Mouse (Mus musculus): ENCODE data around the gene Ccer1. TPM values are rescaled to one million over a fixed set of nuclear protein-coding genes. Genes with fewer than 3 reads are reported as not detected.
"Not testable (repeated sequence)": the region's sequence is repeated elsewhere in the genome, so short reads cannot be mapped to it uniquely, and the experiment has no call there.

Gene Ccer1
- total RNA-seq (2021) = not detected
- long read RNA-seq = 0 reads

DNA sequence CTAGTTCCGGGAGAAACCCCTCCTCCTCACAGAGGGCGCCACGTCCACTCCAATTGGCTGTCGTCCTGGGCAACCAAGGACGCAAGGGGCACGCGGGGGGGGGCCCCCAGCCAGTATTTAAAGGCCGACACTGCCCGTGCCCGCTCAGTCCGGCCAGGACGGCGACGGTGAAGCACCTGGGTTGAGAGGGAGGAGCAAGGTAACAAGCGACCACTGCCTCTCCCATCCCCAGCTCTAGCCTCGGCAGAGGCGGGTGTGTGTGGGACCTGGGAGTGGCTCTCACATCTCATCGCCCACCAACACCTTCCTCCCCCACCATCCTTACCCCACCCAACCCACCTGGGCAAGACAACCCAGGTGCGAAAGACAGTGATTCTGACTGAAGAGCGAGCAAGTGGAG, at the start of gene Ccer1:
Ccer1 (plus strand) TSS at position 147 of the 400 bp plus-strand sequence.
- DNase-seq (ENCODE audit: low spot score in 2 of 2) = no peak

DNA sequence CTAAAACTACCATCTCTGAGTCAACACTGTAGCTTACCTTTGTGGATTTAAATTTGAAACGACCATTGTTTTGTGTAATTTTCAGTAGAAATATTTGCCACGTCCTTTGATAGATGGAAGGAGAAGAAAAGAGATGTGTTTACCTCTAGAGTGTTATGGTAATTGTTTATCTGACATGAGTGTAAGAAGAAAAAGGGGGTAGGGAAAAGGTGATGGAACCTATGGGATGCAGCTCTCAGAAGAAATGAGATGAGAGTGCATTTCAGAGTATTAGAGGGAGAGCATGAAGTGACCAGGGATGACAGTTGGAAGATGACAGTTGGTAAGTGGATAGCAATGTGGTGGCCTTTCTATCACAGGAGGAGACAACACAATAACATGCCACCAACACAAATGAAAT, 49.1 kb upstream of the Ccer1 start, which contains the start of gene Epyc:
Epyc (plus strand) TSS at position 301 of the 400 bp plus-strand sequence.
- no peak for DNase-seq (ENCODE audit: low spot score in 2 of 2)

DNA sequence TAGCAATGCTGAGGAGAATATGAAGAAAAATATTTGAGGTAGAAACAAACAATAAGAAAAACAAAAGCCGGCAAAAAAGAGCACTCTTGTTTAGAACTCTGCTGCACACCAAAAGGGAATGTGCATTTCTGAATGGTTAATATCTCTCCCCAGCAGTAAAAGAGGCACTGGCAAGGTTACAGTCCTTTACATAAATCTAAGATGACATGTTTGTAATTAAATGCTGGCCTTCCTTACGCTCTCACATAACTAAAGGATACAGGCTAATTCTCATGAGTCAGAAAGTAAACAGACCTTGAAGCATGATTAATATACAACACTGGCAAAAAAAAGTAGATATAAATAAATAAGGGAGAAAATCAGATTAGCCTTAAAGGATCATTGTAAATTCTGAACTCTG, 42.5 kb upstream of the Ccer1 start:
- no peak for DNase-seq (ENCODE audit: low spot score in 2 of 2)

DNA sequence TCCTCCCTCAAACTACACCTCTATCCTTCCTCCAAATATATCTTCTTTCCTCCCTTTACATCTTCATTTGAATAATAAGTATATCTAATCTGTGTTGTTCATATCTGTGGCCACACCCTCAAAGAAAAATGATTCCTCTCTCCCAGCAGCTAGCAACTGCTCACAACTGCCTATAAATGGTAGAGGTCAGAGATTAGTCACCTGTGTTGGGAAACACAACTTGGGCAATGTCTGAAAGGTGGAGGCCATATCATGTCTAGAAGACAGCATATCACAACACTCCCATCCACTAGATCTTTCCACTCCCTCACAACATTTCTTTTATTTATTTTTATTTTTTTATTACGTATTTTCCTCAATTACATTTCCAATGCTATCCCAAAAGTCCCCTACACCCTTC, 33.4 kb upstream of the Ccer1 start:
- DNase-seq (ENCODE audit: low spot score in 2 of 2) = no peak

DNA sequence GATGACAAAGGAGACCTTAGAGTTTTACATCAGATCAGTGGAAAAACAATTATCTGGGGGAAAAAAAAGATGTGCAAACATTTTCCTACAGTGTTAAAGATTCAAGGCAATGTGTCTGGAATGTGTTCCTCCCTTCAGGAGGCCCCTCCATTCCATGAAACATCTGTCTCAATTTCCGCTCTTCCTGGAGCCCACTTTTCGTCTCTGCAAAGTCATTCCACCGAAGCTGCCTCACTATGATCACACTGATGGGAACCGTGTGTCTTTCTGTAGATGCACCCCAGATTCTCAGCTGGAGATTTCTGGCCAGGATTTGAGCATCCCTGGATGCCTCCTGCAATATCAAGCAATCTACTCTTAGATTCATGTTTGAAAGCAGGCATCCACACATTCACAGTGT, 24.2 kb upstream of the Ccer1 start:
- DNase-seq (ENCODE audit: low spot score in 2 of 2) = no peak

GRCm38 (mm10) chr10:97670202-97670601, 22.7 kb upstream of the Ccer1 start:
- peak in 1 of 2 experiments; percentile 54 for DNase-seq (ENCODE audit: low spot score in 2 of 2)

GRCm38 (mm10) chr10:97673239-97673638, 19.6 kb upstream of the Ccer1 start:
- DNase-seq (ENCODE audit: low spot score in 2 of 2) = no peak

DNA sequence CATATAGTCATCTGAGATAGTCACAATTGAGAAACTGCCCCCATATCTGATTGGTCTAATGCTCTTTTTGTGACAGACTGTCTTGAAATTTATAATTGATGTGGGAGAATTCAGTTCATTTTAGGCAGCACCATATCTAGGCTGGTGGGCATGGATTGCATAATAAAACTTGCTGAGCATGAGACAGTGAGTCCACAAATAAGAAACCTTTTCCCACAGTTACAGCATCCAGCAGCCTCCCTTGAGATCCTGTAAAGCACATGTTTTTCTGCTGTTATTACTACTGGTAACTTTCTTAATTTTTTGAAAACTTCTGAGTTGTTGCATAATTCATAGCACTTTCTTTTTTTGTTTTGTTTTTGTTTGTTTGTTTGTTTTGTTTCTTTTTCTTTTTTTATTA, 9.9 kb upstream of the Ccer1 start:
- no peak for DNase-seq (ENCODE audit: low spot score in 2 of 2)

GRCm38 (mm10) chr10:97687198-97687597, 5.7 kb upstream of the Ccer1 start:
- DNase-seq (ENCODE audit: low spot score in 2 of 2) = no peak

DNA sequence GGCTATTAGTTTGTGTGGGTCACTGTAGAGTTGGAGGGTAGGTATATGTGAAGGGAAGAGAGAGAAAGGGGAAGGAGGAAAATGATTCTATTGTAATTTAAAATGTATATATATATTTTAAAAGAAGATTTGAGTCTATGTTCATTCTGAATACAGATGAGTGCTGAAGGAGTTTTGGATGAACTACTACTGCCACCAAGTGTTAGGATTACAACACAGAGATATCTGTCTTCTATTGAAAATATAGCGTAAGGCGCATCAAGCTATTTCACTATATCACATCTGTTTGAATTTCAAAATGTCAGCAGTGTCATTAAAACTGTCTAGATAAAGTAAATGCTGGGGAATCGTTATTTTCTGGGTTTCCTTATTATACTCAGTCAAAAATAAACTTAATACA, 3.4 kb upstream of the Ccer1 start:
- DNase-seq (ENCODE audit: low spot score in 2 of 2) = no peak

DNA sequence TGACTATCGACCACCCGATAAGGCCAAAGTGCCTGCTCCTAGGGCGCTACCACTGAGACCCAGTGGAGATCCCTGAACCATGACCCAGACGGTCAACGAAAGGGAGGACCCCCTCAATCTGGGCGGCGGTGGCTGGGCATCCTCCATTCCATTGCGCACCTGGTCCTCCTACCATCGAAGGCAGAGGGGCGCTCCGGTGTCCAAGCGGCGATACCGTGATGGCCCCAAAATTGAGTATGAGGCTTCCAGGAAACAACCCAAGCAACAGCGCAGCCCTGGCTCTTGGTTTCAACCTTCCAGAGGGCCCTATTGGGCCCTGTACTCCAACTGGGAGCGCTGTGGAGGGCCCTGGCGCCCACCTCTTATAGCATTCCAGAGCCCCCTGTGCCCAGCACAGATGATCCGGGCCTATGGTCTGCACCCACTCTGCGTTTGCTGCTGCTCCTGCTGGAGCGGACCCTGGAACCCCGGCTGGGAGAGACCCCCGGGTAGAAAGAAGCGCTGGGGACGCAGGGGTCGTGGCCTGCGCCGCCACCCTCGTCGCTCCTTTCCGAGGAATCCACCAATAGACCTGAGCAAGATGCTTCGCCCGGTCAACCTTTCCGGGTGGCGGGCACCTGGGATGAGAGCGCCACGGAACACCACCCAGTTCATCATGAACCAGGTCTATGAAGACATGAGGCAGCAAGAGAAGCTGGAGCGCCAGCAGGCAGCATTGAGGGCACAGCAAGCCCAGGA, 708 bp downstream of the Ccer1 start:
- no peak for DNase-seq (ENCODE audit: low spot score in 2 of 2)

- DNase-seq (ENCODE audit: low spot score in 2 of 2) = no peak
These were observed 9.5 kb downstream of the Ccer1 start for GRCm38 (mm10) chr10:97702321-97702720.

DNA sequence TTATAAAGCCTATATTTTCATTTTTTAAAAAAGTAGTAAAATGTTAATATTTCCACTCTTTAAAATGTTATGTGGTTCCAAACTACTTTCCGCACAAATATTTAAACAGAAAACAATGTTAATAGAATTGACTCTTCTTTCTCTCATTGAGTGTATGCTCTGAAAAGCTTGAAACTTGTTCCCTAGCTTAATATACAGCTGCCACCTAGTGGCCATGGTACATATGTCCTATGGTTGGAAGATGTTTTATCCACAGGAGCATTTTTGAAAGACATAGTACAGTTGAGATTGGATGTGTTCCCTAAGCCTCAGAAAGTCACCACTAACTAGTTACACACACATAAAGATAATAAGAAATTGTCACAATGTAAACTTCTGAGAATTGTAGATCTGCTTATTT, 11.7 kb downstream of the Ccer1 start:
- peak in 1 of 2 experiments; percentile 54 for DNase-seq (ENCODE audit: low spot score in 2 of 2)

DNA sequence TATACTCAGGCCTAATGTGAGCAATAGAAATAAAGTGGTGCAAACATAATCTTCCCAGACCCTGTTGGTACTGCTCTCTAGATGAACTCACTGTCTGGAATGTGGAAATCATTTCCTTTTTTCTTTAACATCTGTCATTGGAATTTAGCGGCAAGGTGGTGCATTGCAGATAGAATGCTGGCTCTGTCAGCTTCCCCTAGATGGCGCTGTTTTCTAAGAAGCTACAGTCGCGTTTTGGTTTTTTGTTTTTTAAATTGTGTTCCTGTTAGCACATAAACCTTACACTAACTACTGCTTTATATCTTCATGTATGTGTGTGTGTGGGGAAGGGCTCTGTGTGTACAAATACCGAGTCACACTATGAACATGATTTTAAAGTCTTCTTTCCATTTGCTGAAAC, 19.8 kb downstream of the Ccer1 start:
- DNase-seq (ENCODE audit: low spot score in 2 of 2) = peak in 1 of 2 experiments; percentile 60

- DNase-seq (ENCODE audit: low spot score in 2 of 2) = no peak
These were observed 21.7 kb downstream of the Ccer1 start for GRCm38 (mm10) chr10:97714584-97714983.

- DNase-seq (ENCODE audit: low spot score in 2 of 2) = peak in 1 of 2 experiments; percentile 51
These were observed 22.5 kb downstream of the Ccer1 start for GRCm38 (mm10) chr10:97715289-97715906.

GRCm38 (mm10) chr10:97717233-97717632, 24.4 kb downstream of the Ccer1 start:
- DNase-seq (ENCODE audit: low spot score in 2 of 2) = no peak

DNA sequence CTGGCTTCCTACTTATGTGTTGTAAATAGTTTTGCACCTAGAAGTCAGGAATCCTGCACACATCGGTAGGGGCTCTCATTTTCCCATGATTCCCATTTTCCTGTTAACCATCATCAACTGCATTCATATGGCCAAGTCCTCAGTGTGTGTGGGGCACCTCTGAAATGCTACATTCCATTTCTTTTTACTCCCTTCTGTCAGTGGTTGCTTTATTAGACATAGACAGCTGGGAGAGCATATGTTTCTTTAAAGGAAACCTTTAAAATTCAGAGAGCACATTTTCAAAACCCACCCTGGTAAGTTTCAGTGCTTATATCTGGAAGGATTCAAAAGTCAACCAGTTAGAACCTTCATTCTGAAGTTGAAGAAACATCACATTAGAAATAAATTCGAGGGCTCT, 25.2 kb downstream of the Ccer1 start:
- peak in 1 of 2 experiments; percentile 52 for DNase-seq (ENCODE audit: low spot score in 2 of 2)

DNA sequence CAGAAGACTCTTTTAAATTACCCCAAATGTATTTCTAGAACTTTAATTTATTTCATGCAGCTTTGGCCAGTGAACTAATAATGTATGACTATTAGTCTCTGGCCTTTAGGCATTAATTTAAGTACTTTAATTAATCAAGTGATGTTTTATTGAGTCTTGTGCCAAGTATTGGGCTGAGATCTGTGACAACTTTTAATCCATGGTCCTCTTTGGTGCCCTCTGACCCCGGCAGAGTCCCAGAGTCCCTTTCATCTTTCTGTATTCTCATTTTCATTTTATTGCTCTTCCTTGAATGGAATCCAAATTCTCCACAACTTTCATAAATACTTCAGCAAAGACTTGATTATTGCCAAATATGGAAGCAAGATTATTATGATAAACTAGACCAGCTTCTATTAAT, 27.8 kb downstream of the Ccer1 start:
- no peak for DNase-seq (ENCODE audit: low spot score in 2 of 2)

GRCm38 (mm10) chr10:97722709-97723108, 29.9 kb downstream of the Ccer1 start:
- no peak for DNase-seq (ENCODE audit: low spot score in 2 of 2)

DNA sequence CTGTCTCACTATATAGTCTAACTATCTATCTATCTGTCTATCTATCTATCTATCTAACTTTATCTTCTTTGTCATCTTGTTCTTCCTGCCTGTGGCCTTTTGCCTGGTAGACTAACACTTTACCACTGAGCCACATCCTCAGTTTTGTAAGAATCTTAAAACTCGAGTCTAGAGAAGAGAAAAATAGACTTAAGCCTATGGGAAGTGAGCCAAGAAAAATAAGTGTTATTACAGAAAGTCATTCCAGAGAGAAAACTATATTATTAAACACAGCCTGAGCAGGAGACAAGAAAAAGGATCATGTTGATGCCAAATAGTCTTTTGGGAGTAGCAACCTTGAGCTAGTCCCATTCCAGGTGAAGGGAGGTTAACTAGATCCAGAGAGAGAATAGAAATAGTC, 33.1 kb downstream of the Ccer1 start:
- DNase-seq (ENCODE audit: low spot score in 2 of 2) = no peak

GRCm38 (mm10) chr10:97726655-97727054, 33.8 kb downstream of the Ccer1 start, which contains the start of gene C030005K15Rik:
C030005K15Rik (minus strand) TSS chr10:97726755.
- DNase-seq (ENCODE audit: low spot score in 2 of 2) = not testable (repeated sequence)

All from layer of hippocampus, adult 18-20 months (tissue).